Mouse (Mus musculus) midbrain, embryonic 15.5 days (tissue): ENCODE measurements around the gene Fyb. TPM values are rescaled to one million over a fixed set of nuclear protein-coding genes. Genes with fewer than 3 reads are reported as not detected.
A peak's percentile ranks its signal among the peaks of the same experiment; 100 is the strongest.

ENCODE experiments used
- ATAC-seq: fragments of 200-750 bp; cut with Nextera tagmentation; replicated peaks from 2 replicates; pipeline ENCODE4 v1.8.0; 2017; ENCODE audit warnings: moderate TSS enrichment
- H3K27ac ChIP-seq: fragments of 300-500 bp; sonication (generic); 2 replicates; pipeline ENCODE4 v1.5.1; 2015; ENCODE audit warnings: mild to moderate bottlenecking, inconsistent platforms
- H3K27me3 ChIP-seq: fragments of 300-500 bp; sonication (generic); replicated peaks from 2 replicates; pipeline ENCODE4 v1.6.1; 2015; ENCODE audit warnings: inconsistent platforms
- H3K36me3 ChIP-seq: fragments of 300-500 bp; sonication (generic); replicated peaks from 2 replicates; pipeline ENCODE4 v1.6.1; 2015; ENCODE audit warnings: inconsistent platforms
- H3K4me1 ChIP-seq: fragments of 300-500 bp; sonication (generic); 2 replicates; pipeline ENCODE4 v1.6.1; 2015; ENCODE audit warnings: inconsistent platforms
- H3K4me2 ChIP-seq: fragments of 300-500 bp; sonication (generic); 2 replicates; pipeline ENCODE4 v1.6.1; 2015; ENCODE audit warnings: inconsistent platforms, mild to moderate bottlenecking, moderate library complexity
- H3K4me3 ChIP-seq: fragments of 300-500 bp; sonication (generic); 2 replicates; pipeline ENCODE4 v1.5.1; 2015; ENCODE audit warnings: mild to moderate bottlenecking, inconsistent platforms
- H3K9ac ChIP-seq: fragments of 300-500 bp; sonication (generic); 2 replicates; pipeline ENCODE4 v1.6.1; 2015; ENCODE audit warnings: mild to moderate bottlenecking, inconsistent platforms
- H3K9me3 ChIP-seq: fragments of 300-500 bp; sonication (generic); 2 replicates; pipeline ENCODE4 v1.6.1; 2016; ENCODE audit warnings: inconsistent platforms
- WGBS: fragments of 180-500 bp; shearing (Covaris S2); methylation state at CpG from one replicate; pipeline ENCODE4 v1.1.7; 2015; ENCODE audit warnings: mixed read lengths; 5-methylcytosine and 5-hydroxymethylcytosine counted together
- polyA plus RNA-seq: library from polyadenylated mRNA; unstranded; fragments of >200 nt; fragmentation: Nextera tagmentation; extraction: Ambion mirVana; gene quantifications from 2 replicates; pipeline ENCODE4 v1.2.1, GENCODE M21; 2015

The Fyb gene
- polyA plus RNA-seq, 1 experiment from 2014 or later: 3.4 TPM

- Histone ChIP-seq H3K9me3 (no peaks in the 10 kb centered on the region), H3K4me1 (no peaks in the 10 kb centered on the region), H3K27me3 (no peaks in the 10 kb centered on the region), H3K27ac (no peak overlapping the region), H3K36me3 (no peaks in the 10 kb centered on the region), H3K9ac (no peak overlapping the region), H3K4me2 (no peak overlapping the region), H3K4me3 (no peak overlapping the region)
- no peak for ATAC-seq
- WGBS: 79% methylated on average over 7 of the region's 7 CpGs
Observed at GRCm38 (mm10) chr15:6539639-6540338, 17.1 kb downstream of the Fyb start.

GRCm38 (mm10) chr15:6548911-6549310 lies 26.3 kb downstream of the Fyb start:
- no peak for ATAC-seq
- Histone ChIP-seq H3K4me1 (no peaks in the 10 kb centered on the region), H3K9ac (no peak overlapping the region), H3K27ac (no peak overlapping the region), H3K27me3 (no peaks in the 10 kb centered on the region), H3K4me2 (no peak overlapping the region), H3K4me3 (no peak overlapping the region), H3K9me3 (no peaks in the 10 kb centered on the region), H3K36me3 (no peaks in the 10 kb centered on the region)
- 94% methylated on average over 4 of the region's 4 CpGs for WGBS

DNA sequence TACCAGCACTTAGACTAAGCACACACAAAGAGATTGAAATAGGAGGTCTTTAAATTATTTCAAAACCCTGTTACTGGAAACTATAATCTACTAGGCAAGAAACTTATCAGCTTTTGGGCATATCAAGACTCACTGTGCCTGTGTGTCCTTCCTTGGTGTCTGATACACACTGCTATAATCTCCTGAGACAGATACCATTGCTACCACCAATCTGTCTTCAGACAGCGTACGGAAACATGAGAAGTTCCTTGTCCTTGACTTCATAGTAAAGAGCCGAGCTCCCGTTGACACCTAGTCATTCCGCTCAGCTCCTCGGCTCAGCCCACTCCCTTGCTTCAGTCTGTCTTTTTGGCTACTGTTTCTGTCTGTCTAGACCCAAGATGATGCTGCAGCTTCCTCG lies 29.2 kb downstream of the Fyb start:
- H3K27ac ChIP-seq: no peak overlapping the region
- WGBS: 95% methylated on average over 7 of the region's 7 CpGs
- H3K9me3 ChIP-seq: no peaks in the 10 kb centered on the region
- H3K4me3 ChIP-seq: no peak overlapping the region
- no peaks in the 10 kb centered on the region for H3K4me1 ChIP-seq
- ATAC-seq: no peak
- H3K4me2 ChIP-seq: no peak overlapping the region
- no peak overlapping the region for H3K9ac ChIP-seq
- H3K27me3 ChIP-seq: no peaks in the 10 kb centered on the region
- H3K36me3 ChIP-seq: no peaks in the 10 kb centered on the region

DNA sequence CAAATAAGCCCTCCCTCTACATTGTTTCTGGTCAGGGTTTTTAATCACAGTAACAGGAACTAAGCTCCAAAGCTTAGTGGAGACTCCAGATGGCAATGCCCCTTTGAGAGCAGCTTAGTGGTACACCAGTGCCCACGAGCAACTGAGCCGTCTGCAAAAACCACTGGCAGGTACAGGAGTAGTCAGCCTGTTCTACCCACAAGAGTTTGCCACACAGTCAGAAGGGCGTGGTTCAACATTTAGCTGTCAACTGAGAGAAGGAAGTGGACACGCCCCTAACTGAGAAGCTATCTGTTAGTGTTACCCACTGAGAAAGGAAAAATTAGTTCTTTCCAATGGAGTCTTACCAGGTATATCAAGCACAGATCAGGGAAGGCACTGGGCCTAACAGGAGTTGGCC lies 32.1 kb downstream of the Fyb start:
- Histone ChIP-seq H3K27me3 (no peaks in the 10 kb centered on the region), H3K27ac (no peak overlapping the region), H3K4me3 (no peak overlapping the region), H3K4me2 (no peak overlapping the region), H3K36me3 (no peaks in the 10 kb centered on the region), H3K9ac (no peak overlapping the region), H3K4me1 (no peaks in the 10 kb centered on the region), H3K9me3 (no peaks in the 10 kb centered on the region)
- 78% methylated on average over 4 of the region's 4 CpGs for WGBS
- no peak for ATAC-seq

DNA sequence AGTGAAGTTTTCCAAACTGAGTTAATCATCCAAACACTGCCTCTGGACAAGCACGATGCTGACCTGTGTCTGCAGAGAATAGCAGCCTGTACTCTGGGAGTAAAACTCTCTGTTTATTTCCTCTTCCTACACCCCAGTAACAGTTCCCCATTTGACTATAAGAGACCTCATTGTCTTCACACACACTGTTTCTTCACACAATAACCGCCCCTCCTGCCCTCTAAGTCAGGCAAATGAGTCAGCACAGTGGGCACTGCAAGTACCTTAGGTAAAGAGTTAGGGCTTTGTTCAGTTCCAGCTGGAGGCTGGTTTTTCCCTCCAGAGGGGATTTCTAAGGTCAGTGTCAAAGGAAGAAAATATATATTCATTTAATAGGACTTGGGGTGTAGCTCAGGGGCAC lies 32.9 kb downstream of the Fyb start:
- H3K36me3 ChIP-seq: no peaks in the 10 kb centered on the region
- H3K4me3 ChIP-seq: no peak overlapping the region
- H3K27me3 ChIP-seq: no peaks in the 10 kb centered on the region
- H3K4me2 ChIP-seq: no peak overlapping the region
- H3K9me3 ChIP-seq: no peaks in the 10 kb centered on the region
- no peak overlapping the region for H3K27ac ChIP-seq
- WGBS: 48% methylated on average over 2 of the region's 2 CpGs
- H3K9ac ChIP-seq: no peak overlapping the region
- no peaks in the 10 kb centered on the region for H3K4me1 ChIP-seq
- ATAC-seq: no peak

- no peak overlapping the region for H3K9ac ChIP-seq
Observed at GRCm38 (mm10) chr15:6556272-6556671, 33.6 kb downstream of the Fyb start.

GRCm38 (mm10) chr15:6556911-6557310 lies 34.3 kb downstream of the Fyb start:
- Histone ChIP-seq H3K4me1 (no peaks in the 10 kb centered on the region), H3K4me3 (no peak overlapping the region), H3K9ac (no peak overlapping the region), H3K27me3 (no peaks in the 10 kb centered on the region), H3K4me2 (no peak overlapping the region), H3K36me3 (no peaks in the 10 kb centered on the region), H3K9me3 (no peaks in the 10 kb centered on the region), H3K27ac (no peak overlapping the region)
- ATAC-seq: no peak
- WGBS: 86% methylated on average over 6 of the region's 6 CpGs

More at GRCm38 (mm10) chr15:6556272-6556671, 33.6 kb downstream of the Fyb start:
- H3K9me3 ChIP-seq: no peaks in the 10 kb centered on the region
- H3K27me3 ChIP-seq: no peaks in the 10 kb centered on the region
- no peak overlapping the region for H3K4me3 ChIP-seq
- H3K27ac ChIP-seq: no peak overlapping the region
- no peak for ATAC-seq
- no peak overlapping the region for H3K4me2 ChIP-seq
- no peaks in the 10 kb centered on the region for H3K36me3 ChIP-seq
- no peaks in the 10 kb centered on the region for H3K4me1 ChIP-seq
- WGBS: 89% methylated on average over 4 of the region's 4 CpGs

DNA sequence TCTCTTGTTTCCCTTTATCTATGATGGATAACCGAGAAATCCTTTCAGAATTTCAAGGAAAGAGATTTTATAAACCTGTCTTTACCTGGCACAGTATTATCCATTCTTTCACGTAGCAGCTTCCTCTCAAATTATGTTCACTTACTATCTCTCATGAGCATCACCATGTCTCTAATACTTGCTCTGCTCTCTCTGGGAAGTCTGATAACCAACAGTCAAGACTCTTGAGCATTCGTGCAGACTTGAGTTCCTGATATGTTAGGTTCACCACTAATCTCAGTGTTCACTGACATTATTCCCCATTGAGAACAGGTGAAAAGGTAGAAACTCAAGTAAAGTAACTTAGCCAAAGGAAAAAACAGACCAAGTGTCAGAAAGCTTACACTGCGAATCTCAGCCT lies 34.9 kb downstream of the Fyb start:
- Histone ChIP-seq H3K27me3 (no peaks in the 10 kb centered on the region), H3K36me3 (no peaks in the 10 kb centered on the region)
- WGBS: 89% methylated on average over 4 of the region's 4 CpGs

GRCm38 (mm10) chr15:6559188-6559587 lies 36.5 kb downstream of the Fyb start:
- Histone ChIP-seq H3K4me2 (no peak overlapping the region), H3K4me1 (no peaks in the 10 kb centered on the region), H3K9ac (no peak overlapping the region), H3K36me3 (no peaks in the 10 kb centered on the region), H3K27me3 (no peaks in the 10 kb centered on the region), H3K4me3 (no peak overlapping the region), H3K27ac (no peak overlapping the region), H3K9me3 (no peaks in the 10 kb centered on the region)
- no peak for ATAC-seq
- 82% methylated on average over 9 of the region's 9 CpGs for WGBS

More for the DNA sequence above, 34.9 kb downstream of the Fyb start:
- Histone ChIP-seq H3K4me3 (no peak overlapping the region), H3K4me2 (no peak overlapping the region), H3K4me1 (no peaks in the 10 kb centered on the region), H3K27ac (no peak overlapping the region), H3K9me3 (no peaks in the 10 kb centered on the region), H3K9ac (no peak overlapping the region)
- no peak for ATAC-seq

- Histone ChIP-seq H3K4me1 (no peaks in the 10 kb centered on the region), H3K4me3 (no peak overlapping the region), H3K27me3 (no peaks in the 10 kb centered on the region), H3K9me3 (no peaks in the 10 kb centered on the region), H3K4me2 (no peak overlapping the region), H3K9ac (no peak overlapping the region), H3K36me3 (no peaks in the 10 kb centered on the region), H3K27ac (no peak overlapping the region)
- no peak for ATAC-seq
- WGBS: 89% methylated on average over 10 of the region's 10 CpGs
Observed at GRCm38 (mm10) chr15:6560696-6561095, 38.0 kb downstream of the Fyb start.

GRCm38 (mm10) chr15:6562161-6562560 lies 39.5 kb downstream of the Fyb start:
- 84% methylated on average over 4 of the region's 4 CpGs for WGBS
- Histone ChIP-seq H3K9me3 (no peaks in the 10 kb centered on the region), H3K27me3 (no peaks in the 10 kb centered on the region), H3K36me3 (no peaks in the 10 kb centered on the region), H3K4me2 (no peak overlapping the region), H3K4me3 (no peak overlapping the region), H3K9ac (no peak overlapping the region), H3K27ac (no peak overlapping the region), H3K4me1 (no peaks in the 10 kb centered on the region)
- no peak for ATAC-seq

- no peak for ATAC-seq
- no peaks in the 10 kb centered on the region for H3K36me3 ChIP-seq
- 83% methylated on average over 2 of the region's 2 CpGs for WGBS
Observed at GRCm38 (mm10) chr15:6562629-6563028, 40.0 kb downstream of the Fyb start.

DNA sequence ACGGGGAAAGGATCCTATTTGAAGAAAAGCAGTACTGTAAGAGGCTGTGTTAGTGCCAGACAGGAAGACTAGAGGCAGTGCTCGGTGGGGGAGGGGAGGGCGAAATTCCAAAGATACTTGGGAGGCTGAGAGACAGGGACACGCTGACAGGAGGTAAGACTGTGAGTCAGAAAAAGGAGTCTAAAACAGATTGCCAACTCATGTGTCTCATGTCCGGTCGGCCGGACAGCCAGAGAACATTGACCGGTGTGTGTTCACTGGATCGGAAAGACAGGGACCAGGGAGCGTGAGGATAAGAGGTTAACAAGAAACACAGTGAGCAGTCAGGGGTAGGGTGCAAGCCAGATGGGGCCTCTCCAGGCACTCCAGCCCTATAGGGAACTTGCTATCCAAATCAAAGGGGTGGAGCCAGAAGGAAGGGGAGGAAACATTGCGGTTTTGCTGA lies 42.3 kb downstream of the Fyb start:
- Histone ChIP-seq H3K27me3 (no peaks in the 10 kb centered on the region), H3K36me3 (no peaks in the 10 kb centered on the region), H3K27ac (no peak overlapping the region), H3K4me3 (0 out of 2 replicates have a peak overlapping the region, but pooled peaks have one; percentile 9), H3K4me2 (peak overlapping the region; percentile 32), H3K9ac (no peak overlapping the region), H3K4me1 (no peaks in the 10 kb centered on the region), H3K9me3 (no peaks in the 10 kb centered on the region)
- peak; percentile 73 for ATAC-seq
- WGBS: 30% methylated on average over 11 of the region's 11 CpGs

More at GRCm38 (mm10) chr15:6562629-6563028, 40.0 kb downstream of the Fyb start:
- no peak overlapping the region for H3K27ac ChIP-seq
- no peaks in the 10 kb centered on the region for H3K4me1 ChIP-seq
- H3K9ac ChIP-seq: no peak overlapping the region
- no peak overlapping the region for H3K4me3 ChIP-seq
- no peak overlapping the region for H3K4me2 ChIP-seq
- H3K27me3 ChIP-seq: no peaks in the 10 kb centered on the region
- H3K9me3 ChIP-seq: no peaks in the 10 kb centered on the region
